Mouse (Mus musculus): ENCODE data around the gene Mt2.
A peak's percentile ranks its signal among the peaks of the same experiment; 100 is the strongest.
"Not testable (repeated sequence)": the region's sequence is repeated elsewhere in the genome, so short reads cannot be mapped to it uniquely, and the experiment has no call there.

The Mt2 gene

DNA sequence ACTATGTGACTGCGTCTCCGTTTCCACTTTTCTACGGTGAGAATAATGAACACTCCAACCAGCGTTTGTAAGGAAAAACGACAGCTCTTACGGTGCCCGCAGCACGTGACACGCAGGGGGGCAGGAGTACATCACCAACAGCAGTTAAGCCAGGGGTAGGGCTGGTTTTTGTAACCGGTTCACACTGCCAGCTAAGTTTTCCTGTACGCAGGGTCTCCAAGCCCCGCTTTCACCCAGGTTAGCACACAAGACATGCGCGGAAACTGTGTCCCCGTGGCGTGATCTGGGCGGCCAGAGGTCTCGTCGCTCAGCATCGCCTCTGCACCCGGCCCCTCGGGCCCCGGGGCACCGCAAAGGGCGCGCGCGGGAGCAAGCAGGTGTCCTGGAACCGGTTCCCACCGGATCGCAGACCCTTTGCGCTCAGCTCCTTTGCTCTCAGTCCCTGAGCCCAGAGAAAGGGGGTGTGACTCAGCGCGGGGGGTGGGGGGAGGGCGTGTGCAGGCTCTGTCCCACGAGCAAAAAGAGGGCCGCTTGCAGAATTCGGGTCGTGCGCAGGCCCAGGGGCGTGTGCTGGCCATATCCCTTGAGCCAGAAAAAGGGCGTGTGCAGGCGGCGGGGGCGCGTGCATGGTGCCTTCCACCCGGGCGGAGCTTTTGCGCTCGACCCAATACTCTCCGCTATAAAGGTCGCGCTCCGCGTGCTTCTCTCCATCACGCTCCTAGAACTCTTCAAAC, at the start of gene Mt2:
Mt2 (plus strand) TSS at position 590 of the 734 bp plus-strand sequence.
- DNase-seq (ENCODE audit: low spot score), result peak; percentile 77

DNA sequence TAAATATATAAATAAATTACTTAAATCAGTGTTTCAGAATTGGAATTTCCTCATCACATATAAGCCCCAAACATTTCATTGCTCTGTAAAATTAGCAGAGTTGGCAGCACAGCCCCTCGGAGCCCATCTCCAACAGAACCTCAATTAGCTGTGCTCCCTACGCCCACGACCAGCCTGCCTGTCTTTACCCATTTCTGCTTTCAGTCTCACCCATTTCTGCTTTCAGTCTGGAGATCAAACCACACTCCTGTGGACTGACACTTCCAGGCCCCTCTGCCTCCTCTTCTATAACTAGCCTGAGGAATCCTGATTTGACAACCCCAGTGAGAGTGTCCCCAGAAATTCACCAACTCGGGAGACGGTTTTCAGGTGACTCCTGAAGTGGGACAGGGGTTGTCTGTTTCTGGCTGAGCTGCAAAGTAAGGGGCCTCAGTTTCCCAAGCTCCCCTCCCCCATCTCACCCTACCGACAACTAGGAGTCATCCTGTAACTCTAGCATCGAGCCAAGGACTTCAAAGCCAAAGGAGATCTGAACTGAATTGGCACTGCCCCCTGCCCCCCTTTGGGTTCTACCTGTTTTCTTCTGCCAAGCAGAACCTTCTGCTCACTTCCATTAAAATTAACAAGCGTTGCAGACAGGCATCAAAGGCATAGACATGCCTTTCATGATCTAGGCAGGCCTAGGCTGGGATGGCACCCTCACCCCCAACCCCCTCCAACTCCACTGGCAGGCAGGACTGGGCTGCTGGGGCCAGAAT, 49.6 kb upstream of the Mt2 start:
- no peak for DNase-seq (ENCODE audit: low spot score)

DNA sequence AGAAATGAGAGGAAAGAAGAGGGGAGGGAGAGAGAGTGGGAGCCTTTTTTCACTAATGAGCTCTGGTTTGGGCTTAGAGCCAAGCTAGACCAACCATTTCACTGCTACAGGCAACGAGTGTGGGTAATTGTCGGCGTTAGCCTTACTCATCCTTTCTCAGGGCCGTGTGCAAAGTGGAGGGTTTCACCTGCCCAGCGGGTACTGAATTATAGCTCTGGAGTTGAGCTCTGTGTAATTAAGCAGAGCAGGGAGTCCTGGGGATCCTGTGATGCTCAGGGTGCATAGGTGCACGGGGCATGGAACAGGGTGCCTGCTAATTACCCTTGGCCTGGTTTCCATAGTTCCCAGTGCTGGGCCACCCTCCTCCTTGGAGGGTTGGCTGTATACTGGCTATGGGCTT, 44.8 kb upstream of the Mt2 start:
- DNase-seq (ENCODE audit: low spot score), result no peak

DNA sequence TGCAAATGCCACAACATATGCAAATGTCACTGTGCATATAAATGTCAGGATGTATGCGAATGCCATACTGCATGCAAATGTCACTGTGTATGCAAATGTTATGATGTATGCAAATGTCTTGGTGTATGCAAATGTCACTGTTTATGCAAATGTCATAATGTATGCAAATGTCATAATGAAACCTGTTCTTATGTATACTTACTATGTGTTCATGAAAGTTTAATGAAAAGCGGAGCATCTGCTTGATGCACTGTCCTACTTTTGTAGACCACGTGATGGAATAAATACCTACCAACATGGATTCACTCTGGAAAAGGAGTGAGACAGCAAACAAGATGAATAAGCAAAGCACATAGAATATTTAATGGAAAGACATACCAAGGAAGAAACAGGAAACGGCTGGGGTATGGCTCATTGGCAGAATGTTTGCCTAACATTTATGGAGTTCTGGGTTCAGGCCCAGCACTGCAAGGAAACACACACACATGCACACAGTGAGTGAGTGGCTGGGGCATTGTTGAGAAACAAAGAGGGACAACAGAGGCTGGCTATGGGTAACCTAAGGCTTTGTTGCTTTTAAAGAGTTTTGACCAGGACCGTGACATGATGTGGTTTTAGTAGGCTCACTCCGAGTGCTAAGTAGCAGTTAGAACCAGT, 43.2 kb upstream of the Mt2 start:
- no peak for DNase-seq (ENCODE audit: low spot score)

DNA sequence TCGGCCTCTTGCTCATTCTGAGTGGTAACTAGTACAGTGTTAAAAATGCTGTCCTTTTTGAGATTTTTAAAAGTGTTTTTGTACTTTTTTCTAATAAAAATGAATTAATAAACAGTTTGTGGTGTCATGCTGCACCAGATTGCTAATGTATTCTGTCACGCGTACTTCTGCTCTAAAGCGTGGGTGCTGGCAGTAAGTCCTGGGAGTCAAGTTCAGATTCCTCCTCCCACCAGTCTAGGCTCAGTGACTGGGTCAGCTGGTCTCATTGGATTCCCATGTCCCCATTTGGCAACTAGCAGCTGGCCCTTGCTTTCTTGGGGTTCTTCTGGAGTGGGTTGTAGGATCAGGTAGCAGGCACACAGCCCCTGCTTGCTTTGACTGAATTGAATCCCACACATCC, 42.3 kb upstream of the Mt2 start:
- no peak for DNase-seq (ENCODE audit: low spot score)

DNA sequence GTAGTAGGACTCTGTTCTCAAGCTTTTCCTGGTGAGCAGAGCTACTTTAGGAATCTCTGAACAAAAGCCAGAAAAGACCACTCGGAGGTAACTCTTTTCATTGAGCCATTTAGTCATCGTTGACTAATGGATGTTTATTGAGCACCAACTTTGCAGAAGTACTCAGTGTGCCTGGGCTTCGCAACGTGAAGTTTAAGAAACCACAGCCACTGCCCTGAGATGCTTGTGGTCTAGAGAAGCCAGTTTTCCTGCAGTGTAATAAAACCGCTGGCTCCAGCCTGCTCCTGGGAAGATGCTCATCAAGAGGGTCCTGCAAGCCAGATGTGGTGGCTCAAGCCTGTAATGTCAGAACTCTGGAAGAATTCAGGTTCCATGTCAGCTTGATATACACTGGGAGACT, 40.4 kb upstream of the Mt2 start:
- DNase-seq (ENCODE audit: low spot score), result no peak

DNA sequence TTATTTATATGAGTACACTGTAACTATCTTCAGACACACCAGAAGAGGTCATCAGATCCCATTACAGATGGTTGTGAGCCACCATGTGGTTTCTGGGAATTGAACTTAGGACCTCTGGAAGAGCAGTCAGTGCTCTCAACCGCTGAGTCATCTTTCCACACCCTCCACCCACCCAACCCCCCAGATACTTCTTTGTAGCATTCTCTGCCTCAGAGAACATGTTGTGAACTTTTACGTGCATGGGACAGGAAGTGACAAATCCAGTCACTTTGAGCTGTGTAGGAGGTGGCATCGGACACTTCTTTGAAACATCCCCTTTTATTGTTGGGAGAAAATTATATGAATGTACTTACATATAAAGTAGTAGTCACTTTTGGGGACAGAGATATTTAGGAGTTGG, 37.9 kb upstream of the Mt2 start:
- DNase-seq (ENCODE audit: low spot score), result not testable (repeated sequence)

DNA sequence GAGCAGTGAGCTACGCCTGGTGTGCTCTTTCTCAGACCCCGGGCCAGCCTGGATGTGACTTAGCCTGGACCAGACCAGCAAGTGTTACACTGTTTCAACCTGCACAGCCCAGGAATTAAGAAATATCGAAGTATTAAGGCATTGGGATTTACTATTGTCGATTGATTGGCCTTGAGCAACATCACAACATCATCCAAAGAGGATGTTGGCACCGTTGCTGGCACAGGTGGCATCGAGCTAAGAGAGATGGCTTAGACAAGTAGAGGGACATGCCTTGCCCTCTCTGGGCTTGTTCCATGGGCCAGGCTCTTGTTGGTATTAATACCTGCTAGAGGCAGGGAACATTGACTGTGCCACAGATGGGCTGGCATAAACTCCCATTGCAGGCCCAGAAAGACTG, 36.9 kb upstream of the Mt2 start:
- DNase-seq (ENCODE audit: low spot score), result no peak

DNA sequence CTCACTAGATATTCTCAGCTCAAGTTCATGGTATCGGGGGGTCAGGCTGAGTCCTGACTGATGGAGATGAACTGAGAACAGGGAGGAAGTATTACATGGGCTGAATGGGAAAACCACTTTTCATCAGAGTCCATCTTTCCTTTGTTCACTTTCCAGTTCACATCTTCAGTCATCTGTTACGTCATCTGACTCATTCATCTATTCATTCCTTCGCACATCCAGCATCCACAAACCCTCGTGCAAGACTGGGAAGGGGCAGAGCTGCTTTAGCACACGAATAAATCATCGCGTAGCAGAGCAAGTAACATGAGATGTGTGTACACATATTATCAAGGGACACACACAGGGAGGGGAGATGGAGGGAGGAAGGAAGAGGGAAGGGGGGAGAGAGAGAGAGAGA, 36.3 kb upstream of the Mt2 start:
- DNase-seq (ENCODE audit: low spot score), result no peak

DNA sequence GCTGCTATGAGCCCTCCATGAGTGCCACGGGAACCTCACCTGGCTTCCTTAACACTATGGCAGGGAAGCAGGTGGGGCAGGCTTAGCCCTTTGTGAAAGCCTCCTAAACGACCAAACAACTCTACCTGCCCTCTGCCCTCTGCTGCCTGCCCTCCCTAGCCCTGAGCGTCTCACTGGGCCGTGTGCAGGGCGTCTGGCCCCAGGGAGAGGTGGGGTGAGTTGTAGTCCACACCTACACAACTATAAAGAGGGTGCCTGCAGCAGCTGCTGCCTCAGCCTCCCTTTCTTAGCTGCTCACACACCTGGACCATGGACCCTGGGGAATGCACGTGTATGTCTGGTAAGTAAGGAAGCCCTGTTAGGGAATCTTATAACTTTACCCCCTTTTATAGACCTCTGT, 35.5 kb upstream of the Mt2 start, which contains the start of gene Mt4:
Mt4 (plus strand) TSS at position 265 of the 400 bp plus-strand sequence.
- DNase-seq (ENCODE audit: low spot score), result no peak

DNA sequence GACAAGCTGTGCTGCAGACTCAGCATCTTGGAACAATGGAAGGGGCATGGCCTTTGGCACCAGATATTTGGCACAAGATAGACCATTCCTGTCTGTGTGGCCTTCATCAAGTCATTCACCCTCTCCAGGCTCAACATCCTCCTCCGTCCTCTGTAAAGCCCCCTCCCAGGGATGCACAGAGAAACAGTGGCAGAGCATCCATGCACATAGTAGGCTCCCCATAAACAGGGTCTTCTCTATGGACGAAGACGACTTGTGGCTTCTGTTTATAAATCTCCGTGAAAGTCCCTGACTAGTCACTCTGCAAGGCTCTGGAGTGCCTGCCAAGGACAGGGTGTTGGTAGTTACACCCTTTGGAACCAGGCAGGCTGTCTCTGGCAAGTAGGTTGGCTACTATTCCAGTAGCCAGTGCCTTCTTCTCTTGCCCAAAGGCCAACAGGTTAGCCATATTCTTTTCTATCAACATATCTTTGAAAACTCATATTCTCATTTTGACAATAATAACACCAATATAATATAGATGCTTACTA, 32.1 kb upstream of the Mt2 start:
- no peak for DNase-seq (ENCODE audit: low spot score)

DNA sequence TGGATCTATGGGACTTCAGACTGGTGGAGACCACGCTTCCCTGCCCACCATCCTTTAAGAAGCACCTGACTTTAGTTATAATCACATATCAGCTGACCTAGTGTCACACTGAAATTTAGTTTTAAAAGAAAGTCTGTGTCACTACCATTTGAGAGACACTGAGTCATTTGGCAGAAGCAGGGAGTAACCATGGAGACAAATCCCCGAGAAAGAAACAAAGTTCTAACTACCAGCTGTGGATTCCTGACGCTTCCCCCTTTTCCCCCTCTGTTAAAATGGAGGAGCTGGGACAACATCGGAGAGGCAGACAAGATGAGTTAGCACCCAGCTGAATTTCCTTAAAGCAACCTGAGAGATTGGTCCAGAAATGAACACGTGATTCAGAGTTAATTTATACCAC, 24.2 kb upstream of the Mt2 start:
- DNase-seq (ENCODE audit: low spot score), result no peak

DNA sequence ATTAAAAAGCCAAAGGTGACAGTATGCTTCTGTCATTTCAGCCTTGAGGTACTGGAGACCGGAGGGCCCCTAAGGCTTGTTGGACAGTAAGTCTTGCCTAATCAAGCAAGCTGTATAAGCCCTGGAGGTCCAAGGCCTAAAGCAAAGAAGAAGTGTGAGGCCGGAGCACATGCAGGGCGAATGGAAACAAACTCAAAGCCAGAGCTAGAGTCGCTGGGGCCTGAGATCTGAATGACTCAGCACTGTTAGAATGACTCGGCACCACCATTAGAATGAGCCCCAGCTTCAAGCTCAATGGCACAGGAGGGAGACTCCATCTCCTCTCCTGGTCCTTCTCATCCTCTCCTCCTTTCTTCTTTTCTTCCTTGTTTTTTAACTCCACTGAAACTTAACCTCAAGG, 21.5 kb upstream of the Mt2 start:
- DNase-seq (ENCODE audit: low spot score), result no peak

DNA sequence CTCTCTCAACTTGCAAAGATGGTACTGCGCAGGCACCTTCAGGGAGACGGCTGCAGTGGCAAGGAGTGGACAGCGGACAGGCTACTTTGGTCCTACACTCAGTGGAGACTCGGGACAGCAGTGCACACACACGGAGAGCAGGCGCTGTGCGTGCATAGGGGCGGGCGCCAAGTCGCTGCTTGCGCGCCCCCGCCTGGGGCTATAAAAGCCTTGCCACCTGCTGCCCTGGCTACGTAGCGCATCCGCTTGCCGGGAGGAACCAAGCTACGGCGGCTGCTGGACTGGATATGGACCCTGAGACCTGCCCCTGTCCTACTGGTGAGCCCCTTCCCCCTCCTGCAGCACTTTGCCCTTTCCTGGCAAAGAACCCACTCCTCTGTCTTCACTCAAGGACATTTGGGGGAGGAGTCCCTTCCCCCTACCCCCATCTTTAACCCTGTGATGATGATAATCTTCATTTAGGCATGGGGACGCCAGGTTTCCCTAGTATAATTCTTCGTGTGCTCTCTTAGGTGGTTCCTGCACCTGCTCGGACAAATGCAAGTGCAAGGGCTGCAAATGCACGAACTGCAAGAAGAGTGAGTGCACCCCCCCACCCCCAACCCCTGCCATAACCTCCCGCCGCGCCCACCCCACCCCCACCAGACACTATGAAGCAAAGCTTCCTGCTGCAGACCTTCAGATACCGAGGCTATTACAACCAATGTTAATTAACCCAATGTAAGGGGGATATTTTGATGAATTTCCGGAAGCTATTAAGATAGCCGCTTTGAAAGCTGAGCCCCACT, 19.8 kb upstream of the Mt2 start, which contains the start of gene Mt3:
Mt3 (plus strand) TSS at position 95 of the 788 bp plus-strand sequence.
- DNase-seq (ENCODE audit: low spot score), result peak; percentile 79

DNA sequence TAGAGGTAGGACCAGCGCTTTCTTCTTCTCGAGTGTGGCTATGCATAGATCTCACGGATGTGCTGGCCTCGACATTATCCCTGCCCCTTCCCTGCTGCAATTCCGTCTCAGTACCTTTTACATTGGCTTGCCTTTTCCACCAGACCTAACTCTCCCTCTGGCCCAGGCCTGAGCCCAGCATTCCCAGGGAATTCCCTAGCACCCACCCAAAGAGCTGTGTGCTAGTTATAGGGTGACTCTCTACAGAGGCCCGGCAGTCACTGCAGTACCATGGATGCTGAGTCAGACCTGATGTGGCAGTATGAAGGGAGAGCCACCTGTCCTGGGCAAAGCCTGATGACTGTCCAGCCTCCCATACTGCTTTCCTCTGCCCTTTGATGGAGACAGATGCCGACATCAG, 19.0 kb upstream of the Mt2 start:
- DNase-seq (ENCODE audit: low spot score), result no peak

DNA sequence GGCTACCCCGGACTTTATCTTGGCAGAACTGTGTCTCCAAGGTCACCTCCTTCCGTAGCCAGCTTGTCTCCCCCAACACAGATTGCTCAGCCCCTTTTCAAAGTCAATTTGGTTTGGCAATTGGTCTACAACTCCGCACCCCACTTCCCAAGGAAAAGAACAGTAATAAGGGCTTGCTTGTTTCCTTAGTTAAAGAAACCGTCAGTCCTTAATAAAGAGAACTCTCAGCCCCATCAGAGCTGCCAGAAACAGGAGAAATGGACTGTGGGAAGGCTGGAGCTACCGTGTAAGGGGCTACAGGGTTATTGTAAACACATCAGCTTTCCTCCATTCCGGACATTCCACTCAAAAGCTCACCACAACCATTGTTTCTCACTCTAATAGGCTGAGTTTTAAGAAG, 17.9 kb upstream of the Mt2 start:
- no peak for DNase-seq (ENCODE audit: low spot score)

DNA sequence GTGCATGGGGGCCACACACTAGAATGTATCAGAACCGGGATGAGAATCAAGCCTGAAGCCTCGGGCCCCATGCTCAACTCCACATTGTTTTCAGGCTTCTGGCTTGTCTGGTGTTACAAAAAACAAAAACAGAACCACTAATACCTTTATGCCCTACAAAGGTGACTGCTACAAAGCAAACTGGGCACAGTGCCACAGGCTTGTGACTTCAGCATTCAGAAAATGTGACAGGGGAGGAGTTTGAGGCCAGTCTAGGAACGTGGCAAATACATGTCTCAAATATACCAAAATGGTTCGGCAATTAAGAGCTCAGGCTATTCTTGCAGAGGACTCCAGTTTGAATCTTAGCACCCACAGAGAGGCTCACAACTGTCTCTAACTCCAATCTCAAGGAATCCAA, 16.4 kb upstream of the Mt2 start:
- no peak for DNase-seq (ENCODE audit: low spot score)

DNA sequence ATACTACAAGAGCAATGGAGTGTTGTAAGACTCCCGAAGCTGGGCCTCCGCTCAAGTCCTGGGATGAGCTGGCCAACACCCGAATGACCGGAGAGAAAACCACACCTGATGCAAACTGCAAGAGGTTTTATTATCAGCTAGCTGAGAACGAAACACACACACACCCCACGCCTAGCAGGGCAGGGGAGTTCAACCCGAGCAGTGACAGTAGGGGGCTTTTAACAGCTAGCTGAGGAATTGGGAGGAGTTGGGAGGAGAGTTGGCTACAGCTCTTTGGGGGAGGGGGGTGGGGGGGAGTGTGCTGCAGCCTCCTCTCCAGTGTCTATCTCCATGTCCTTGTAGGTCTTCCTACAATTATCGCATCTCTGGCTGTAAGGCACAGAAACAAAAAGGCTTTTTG, 6.7 kb upstream of the Mt2 start:
- not testable (repeated sequence) for DNase-seq (ENCODE audit: low spot score)

DNA sequence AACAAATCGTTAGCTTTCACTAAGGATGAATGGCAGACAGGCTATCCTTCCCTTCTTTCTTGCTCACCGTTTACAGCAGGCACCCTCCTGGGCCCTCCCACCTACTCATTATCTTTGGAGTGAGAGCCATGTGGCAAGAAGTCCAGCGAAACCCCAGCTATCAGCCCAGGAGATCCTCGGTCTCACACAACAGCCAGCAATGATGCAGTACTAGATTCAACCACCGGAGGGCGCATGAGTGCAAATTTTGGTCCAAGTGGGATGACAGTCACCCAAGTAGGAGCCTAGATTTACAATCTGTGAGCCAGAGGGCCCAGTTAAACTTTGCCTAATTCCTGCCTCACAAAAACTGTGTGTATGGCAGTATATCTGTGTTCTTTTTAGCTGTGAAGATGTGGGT, 5.2 kb upstream of the Mt2 start:
- peak; percentile 92 for DNase-seq (ENCODE audit: low spot score)

DNA sequence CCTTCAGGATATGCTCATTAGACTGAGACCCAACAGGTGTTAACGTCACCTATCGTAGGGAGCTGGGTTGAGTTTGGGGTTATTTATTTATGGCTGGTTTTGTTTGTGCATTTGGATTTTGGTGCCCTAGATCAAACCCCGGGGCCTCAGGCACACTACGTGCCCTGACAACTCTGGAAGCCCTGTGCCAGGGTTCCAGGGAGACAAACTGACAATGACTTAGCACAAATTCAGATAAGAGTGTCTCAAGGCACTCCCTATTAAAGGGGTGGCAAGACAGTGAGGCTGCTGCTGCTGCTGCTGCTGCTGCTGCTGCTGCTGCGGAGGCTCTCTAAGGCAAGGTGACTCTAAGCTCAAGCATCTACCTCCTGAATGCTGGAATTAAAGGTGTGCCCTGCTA, 2.9 kb upstream of the Mt2 start:
- DNase-seq (ENCODE audit: low spot score), result no peak

DNA sequence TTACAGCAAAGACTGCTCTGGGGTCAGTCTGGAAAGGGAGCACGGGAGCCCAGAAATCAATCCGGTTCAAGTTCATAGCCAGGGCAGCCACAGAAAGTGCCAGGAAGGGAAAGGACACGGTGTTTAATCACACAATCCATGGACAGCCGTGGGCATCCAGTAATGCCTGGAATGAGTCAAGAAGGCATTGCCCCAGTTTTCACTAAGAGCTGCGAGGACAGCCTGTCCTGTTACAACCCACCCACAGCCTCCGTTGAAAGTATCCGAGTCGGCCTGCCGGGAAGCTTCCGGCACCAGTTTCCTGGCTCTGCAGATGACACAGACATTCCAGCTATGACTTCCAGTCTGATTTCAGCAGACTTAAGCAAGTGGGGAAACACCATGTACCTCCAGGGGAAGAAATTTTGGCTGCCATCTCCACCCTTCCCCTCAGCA, 1.1 kb upstream of the Mt2 start:
- DNase-seq (ENCODE audit: low spot score), result no peak

All from embryo, embryonic 10 days (tissue).